Mouse (Mus musculus): ENCODE results near the gene Mapre3.

Mapre3 gene

DNA sequence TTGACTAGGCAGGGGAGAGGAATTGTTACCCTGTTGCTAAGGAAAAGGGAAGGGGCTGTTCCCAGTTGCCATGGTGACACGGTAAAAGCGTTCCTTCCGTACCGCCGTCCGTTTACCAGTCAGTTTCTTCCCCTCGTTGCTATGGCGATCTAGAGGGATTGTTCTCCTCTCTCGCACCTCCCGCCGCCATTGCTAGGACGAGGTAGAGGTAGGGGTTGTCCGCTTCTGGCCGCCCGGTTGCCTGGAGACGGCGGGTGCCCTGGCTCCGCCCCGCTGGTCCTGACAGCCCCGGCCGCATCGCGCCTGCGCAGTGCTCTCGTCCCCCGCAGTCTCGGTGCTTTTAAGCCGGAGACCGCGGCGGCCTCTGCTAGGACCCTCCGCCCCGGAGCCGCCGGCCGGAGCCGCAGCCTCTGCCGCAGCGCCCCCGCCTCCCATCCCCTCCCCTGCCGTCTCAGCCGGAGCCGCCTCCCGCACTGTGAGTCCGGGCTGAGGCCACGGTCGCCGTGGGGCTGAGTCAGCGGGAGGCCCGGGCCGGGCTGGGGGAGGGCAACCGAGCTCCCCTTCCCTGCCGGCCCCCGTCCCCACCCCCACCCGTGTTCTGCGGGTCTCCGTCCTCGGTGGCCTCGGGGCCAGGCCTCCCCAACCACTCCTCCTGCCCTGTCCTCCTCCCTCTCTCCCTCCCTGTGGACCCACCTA, at the start of gene Mapre3:
Gene Mapre3, plus strand, starts transcription at position 218 of the 696 bp plus-strand sequence.
- peak; percentile 91 to 92 for DNase-seq

DNA sequence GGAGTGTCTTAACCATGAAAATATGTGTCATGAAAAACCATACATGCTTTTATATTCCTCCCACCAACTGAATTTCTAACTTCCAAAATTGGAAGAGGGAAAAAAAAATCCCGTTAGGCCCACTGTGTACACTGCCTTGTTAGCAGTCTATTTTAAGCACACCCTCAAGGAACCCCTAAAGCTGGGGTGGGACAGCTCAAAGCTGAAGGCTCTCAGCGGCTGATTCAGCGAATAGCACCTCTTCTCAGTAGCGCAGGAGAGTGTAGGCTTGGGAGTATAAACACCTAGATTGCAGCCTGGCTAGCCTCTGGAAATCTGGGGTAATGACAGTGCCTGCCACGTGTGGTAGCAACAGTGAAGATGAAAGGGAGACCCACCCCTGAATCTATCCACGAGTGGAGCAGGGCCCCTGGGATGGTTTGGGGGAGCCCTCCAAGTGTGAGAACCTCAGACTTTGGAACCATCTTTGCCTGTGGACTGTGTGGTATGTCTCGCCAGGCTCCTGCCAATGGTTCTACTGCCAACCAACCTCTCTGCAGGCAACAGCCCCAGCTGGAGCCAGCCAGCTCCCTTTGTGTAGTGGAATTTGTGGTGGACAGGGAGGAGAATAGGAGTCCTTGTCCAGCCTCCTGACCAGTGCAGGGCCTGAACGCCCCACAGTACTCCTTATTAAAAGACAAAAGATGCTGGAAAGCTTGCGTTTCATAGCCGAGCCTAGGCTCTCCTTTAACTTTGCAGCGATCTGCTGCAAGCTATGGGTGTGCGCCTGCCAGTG, 48.7 kb upstream of the Mapre3 start:
- DNase-seq = no peak

DNA sequence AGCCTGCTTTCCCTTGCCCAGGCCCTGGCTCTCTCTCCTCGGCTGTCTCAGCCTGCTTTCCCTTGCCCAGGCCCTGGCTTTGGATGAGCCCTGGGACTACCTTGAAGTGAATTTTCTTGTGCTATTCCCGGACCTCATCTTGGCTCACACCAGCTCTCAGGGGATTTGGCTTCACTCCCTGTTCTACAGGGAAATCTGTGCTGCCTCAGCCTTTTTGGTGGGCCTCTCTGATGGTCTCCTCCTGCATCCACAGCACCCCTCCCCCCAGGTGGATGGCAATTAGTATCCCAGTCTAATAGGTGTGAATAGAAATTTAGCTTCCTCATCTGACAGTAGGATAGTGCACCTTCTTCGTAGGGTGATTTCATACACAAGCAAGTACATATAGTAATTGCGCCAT, 46.4 kb upstream of the Mapre3 start:
- peak in 1 of 2 experiments; percentile 17 for DNase-seq

DNA sequence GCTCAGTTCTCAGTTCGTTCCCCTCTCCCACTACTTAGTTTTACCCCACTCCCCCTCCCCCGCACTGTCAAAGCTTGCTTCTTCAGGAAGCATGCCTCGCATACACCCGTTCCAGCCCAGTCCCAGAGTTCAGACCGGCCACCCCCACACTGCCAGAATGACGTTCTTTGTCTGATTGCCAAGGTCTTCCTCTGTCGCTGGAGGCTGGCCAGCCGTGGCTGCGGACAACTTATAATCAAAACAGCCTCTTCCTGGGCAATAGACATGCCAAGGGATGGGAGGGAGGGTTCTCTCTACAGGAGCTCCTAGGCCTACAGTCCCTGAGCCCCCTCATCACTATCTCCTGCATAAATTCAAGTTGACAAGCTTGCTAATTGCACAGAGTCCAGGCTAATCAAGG, 45.8 kb upstream of the Mapre3 start:
- peak; percentile 89 to 93 for DNase-seq

DNA sequence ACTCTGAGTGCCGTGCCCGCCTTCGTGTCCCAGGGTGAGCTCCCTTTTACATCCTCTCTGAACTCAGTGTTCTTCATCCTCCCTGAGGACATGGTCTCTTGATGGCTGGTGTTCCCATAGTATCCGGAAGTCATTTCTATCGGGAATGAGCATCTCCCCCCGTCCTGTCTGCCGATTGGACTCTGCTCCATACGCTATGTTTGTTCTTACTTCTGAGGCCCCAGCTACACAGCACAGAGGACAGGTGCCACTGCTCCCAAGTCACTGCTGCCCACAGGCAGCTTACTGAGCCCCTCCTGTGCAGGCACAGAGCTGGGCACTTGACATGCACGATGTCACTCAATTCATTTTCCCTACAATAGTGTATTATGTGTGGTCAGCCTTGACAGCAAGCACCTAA, 45.4 kb upstream of the Mapre3 start:
- no peak for DNase-seq

DNA sequence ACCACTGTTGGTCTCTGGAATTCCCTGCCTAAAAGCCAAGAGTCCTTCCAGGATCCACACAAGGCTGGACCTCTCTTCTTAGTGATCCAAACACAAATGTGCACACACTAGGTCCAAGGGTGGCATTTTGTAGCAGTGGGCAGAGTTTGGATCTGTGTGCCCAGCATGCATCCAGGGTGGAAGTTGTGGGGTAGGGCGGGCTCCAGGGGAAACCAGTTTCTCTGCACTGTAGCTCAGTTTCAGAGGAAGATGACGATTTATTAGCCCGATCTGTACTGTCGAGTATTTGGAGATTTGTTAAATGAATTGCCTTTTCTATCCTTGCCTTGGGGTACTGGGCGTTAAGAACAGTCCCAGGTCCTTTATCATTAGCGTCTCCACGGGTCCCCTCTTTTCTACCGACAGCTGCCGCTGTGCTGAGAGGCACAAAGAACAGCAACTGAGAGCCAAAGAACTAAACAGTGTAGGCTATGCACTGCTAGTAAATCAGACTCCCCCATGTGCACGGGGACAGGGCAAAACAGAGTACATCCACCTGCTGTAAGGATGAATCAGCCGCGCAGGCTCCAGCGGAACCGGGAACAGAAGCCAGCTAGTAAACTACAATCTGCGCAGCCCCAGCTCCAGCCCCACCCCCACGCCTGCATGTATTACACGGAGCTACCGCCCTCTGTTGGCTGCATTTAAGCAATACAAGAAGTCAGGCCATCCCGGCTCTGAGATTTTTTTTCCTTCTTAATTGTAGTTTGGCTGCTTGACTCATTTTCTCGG, 39.7 kb upstream of the Mapre3 start:
- peak; percentile 85 to 90 for DNase-seq

DNA sequence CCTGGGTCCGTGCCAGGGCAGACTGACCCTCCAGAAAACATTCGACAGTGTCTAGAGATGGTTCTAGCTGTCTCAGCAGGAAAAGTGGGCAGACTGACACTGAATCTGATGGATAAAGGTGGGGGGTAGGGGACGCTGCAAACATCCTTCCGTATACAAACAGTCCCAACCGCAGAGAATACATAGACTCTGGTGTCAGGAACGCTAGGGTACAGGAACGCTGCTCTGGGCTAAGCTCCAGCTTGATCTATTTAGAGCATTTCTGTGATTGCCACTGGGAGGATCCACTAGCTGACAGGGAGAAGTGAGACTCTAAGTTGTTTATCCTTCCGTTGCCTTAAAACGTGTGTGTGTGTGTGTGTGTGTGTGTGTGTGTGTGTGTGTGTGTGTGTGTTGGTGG, 33.7 kb upstream of the Mapre3 start:
- peak in 1 of 2 experiments; percentile 43 for DNase-seq

DNA sequence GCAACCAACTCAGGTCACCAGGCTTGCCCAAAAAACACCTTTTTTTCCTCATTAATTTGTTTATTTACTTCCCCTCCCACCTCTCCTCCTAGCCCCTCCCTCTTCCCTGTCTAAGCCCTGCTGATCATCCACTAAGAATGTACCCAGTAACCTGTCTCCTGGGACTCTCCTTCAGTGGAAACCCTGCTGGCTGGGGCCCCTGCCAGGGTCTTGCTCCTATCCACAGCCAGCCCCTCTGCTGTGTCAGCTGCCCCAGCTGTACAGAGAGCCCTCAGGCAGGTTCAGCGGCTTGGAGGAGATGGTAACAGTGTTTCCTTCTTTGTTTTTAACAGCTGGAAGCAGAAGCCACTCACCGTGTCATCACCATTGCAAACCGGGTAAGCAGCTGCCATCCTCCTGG, 33.3 kb upstream of the Mapre3 start:
- DNase-seq = no peak

DNA sequence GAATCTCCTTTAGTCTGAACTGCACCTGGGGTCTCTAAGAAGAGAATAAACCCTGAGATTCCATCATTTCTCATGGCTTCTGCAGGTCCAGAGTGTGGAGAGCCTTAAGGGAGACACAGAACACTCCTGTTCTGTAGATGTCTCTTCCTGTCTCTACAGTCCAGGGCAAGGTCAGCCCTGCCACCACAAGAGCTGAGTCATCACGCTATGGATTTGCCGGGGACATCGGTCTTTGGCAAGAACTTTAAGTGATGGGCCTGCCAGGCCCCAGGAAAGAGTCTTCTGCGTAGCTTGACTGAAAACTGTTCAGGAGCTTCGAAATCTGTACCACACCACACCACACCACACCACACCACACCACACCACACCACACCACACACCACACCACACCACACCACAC, 27.1 kb upstream of the Mapre3 start:
- DNase-seq = no peak

DNA sequence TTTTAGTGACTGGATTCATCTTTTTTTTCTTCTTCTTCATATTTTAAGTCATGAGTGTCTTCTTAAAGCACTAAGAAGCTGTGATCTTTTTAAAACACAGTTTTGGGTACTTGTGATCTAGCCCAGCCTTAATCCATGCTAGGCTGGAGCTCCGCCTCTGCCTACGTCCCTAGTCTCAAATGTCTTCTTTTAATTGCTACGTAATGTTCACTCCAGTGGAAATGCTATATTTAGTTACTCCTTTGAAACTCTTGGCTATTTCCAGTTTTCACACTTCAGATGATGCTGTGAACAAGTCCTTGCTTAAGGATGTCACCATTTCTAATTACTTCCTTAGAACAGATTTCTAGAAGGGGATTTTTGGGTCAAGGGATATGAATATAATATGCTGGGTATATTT, 24.4 kb upstream of the Mapre3 start:
- DNase-seq = no peak

DNA sequence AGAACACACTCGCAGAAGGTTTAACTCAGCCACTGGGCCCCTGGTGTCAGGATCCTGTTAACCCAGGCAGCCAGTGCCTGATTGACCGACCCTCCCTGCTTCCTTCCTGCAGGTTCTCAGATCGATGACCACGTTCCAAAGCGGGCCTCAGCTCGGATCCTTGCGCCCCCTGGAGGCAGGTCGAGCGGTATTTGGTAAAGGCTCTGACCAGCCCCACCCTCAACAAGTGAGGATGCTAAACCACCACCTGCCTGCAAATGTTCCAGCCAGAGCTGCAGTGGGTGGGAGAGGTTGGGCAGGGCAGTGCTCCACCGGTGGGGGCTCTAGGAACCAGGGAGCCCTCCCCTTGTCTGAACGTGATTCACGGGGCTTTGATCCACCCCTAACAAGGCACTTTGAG, 18.3 kb upstream of the Mapre3 start:
- peak; percentile 78 to 86 for DNase-seq

DNA sequence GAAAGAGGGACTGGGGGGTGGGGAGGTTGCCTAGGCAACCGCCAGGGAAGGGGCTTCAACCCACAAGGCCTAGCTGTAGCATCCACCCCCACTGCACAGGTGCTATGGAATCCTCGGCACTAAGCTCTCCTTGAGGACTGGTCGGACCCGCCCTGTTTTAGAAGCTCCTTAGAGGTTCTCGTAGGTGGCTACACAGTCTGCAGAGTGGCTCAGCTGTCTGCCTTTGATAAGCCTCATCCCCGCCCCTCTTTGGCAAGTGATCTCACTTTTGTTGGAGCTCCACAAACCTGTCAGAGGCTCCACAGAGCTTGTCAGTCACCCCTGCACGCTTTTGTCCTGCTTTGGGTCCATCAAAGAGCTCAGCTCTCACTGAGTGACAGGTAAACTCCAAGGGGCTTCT, 17.0 kb upstream of the Mapre3 start:
- DNase-seq = no peak

DNA sequence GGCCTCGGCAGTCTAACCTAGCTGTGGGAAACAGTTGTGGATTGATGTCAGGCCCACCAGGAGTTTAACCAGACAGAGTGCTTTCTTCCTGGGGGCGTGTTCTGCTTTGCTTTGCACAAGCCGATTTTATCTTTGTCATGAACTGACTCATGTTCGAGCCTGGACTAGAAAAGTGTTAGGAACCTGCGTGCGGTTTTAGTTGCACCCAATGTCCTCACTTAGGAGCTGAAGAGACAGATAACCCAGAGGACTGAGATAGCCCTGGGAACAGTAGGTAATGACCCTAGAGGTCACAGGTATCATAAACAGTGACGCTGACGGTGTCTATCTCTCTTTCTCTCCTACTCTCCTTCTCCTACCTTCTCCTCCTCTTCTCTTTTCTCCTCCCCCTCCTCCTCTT, 16.5 kb upstream of the Mapre3 start:
- DNase-seq = no peak

DNA sequence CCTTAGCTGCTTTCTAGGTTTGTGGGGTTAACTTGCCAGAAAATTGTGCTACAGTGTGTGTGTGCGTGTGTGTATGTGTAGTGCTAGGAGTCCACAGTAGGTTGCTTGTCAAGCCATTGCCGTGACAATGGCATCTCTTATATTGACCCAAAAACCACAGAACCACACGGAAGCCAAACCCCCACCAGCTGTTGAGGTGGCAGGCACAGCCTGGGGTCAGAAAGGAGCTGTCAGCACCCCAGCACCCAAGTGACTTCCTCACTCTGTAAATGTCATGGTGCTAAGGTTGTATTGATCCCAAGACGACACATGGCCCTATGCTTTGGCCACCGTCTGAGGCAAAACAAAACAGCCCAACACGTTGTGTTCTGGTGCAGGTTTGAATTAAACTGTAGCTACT, 15.5 kb upstream of the Mapre3 start:
- no peak for DNase-seq

DNA sequence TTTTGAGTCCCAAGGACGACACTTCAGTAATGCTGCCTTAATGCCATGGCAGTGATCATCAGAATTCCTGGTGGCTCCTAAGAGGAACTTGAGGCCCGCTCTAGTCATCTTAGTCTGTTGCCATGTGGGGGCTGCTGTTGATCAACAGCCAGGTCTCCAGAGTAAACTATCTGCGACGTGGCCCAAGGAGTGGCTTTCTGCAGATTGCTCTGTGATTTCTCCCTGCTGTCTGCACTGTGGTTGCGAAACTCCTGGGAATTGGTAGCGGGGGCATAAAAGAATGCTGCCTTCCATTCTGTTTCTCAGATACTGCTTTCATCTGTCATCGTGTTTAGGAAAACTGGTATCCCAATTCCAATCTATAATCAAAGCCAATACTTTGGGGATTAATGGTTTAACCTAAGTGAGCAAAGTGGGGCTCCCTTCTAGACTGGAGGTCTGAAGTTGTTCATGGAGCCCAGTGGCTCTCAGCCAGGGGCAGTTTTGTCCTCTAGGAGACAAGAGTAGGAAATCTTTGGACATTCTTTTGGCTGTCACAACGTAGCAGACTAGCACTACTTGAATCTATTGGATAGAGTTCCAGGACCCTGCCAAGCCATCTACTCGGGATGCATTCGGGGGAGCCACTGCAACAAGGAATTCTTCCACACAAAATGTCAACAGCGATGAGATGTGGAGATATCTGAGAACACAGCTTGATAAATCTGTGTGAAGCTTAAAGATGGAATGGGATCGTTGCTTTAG, 11.5 kb upstream of the Mapre3 start:
- peak; percentile 8 to 59 for DNase-seq

DNA sequence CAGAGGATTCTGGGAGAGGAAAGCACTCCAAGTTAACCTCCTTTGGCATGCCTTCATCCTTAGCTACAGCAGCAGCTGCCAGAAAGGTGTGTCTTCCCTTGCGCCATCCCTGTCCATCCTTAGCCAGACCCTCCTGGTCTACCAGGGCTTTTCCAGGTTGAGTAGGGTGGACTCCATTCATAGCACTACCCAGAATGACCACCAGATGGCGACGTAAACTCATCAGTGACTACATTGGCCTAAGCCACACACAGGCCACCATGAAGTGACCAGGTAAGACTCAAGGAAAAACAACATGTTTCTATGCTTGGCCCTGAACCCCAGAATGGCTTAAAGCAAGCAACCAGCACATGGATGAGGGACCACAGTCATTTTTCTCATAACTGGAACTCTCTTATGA, 8.3 kb upstream of the Mapre3 start:
- peak; percentile 70 to 91 for DNase-seq

DNA sequence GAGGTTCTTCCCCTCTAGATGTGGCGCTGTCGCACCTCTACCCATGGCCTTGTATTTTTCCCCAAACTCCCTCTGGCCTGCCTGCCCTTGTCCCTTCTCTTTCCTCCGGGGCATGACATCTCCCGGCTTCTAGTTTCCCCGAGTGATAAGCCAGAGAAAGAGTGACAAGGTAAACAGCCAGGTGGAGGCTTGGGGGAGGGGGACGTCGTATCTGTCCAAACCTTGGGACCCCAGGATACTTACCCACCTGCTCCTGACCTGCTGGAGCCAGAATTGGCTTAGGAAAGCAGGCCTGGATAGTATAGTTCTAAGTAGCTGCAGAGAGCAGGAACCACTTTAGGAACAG, 652 bp downstream of the Mapre3 start:
- DNase-seq = no peak

DNA sequence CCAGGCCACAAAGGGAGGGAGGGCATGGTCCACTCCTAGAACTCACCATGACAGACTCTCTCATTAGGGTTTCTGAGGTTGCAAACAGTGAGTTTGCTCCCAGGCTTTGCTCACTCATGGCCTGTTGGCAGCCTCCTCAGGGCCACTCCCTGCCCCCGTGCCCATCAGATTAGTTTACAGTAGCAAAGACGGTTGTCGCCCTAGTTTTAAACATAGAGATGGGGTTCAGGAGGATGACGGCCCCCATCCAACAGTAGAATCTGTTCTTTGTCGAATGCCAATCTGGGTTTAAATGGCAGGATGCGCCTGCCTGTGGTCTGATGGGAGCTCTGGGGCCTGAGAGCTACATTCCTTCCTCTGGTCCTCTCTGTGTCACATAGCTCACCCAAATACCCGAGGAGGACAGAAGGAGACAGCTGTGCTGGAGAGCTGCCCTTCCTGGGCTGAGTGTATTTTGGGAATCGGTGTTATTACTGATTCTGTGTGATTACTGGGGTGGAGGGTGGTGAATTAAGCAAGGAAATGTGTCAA, 1.9 kb downstream of the Mapre3 start:
- DNase-seq = peak in 1 of 2 experiments; percentile 50

DNA sequence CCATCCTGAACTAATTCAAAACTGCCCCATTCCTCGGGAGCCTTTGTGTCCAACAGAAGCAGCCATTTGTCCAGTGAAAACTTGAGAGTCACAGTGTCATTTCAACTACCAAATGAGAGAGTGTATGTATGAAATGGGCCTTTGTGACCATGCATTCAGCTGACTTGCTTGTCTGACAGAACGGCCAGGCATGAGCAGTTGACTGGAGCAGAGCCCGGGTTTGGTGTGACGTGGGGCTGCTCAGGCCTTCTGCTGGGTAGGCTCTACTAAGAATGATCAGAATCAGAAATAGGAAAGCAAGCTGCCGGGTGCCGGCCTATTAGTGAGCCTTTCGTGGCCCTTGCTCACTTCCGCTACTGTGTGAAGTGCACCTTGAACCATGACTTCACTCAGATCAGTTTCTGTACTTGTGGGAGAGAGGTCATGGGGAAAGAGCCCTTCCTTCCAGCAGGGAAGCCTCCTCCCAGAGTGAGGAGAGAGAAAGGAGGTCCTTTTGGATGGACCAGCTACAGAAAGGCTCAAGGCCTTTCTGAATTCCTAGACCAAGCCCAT, 4.4 kb downstream of the Mapre3 start:
- no peak for DNase-seq

DNA sequence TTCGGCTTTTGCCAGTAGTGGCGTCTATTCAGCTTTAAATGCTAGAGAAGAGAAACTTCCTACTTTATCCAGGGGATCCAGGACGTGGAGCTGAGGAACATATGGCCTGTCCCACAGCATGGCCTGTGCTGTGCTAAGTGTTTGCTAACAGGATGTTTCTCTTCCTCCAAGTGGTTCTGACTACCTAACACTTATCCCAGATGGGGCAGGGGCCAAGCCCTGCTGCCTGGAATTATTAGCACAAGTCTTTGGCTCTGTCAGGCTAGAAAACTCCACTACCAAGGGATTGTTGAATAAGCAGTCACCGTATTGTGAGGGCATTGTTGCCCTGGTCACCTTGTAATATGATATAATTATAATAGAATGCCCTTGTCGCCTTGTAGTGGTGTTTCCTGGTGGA, 8.2 kb downstream of the Mapre3 start:
- peak in 1 of 2 experiments; percentile 29 for DNase-seq

DNA sequence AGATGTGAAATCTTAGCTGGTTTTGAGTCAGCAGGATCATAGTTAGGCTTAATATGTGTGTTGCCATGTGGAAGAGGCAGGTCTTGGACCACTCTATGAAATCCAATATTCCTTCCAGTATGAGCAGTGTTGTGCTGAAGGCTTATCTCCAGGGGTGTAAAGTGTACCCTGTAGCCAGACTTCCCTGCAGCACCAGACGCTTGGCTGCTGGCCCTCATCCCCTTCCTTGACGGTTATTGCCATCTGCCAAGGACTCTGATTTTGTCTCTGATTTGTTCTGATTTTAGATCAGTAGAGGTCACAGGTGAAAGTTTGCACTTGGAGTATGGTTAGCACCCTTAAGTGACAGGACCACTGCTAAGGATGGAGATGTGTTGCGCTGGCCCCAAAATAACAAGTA, 8.7 kb downstream of the Mapre3 start:
- no peak for DNase-seq
